Mouse (Mus musculus): ENCODE results near the gene Arl14ep.

GRCm38 (mm10) chr2:106963560-106963959 is 10.7 kb downstream of the Arl14ep start:
- TF ChIP-seq CTCF (IDR thresholded peaks at IDR 0.05; ENCODE audit: control insufficient read depth, insufficient read depth, insufficient read length) (no peak), MYOD1 (IDR thresholded peaks at IDR 0.05; ENCODE audit: control insufficient read depth, insufficient read length, low read depth) (no peak), MAX (IDR thresholded peaks at IDR 0.05) (no peak), CEBPB (IDR thresholded peaks at IDR 0.05; ENCODE audit: low read depth) (no peak), MYOG (IDR thresholded peaks at IDR 0.05; ENCODE audit: control insufficient read depth, extremely low read depth, insufficient read length) (no peak), FOSL1 (IDR thresholded peaks at IDR 0.05; ENCODE audit: insufficient read depth, low read length, poor library complexity, severe bottlenecking) (no peak)
